Mouse (Mus musculus) spleen, adult 2 months (tissue): ENCODE data around the gene Cherp. TPM values are rescaled to one million over a fixed set of nuclear protein-coding genes. Genes with fewer than 3 reads are reported as not detected.

ENCODE experiments used
- DNase-seq, 2 experiments: peaks; one replicate each; pipeline versions ENCODE4 v3.0.0 to v3.0.0-alpha.2; 2012 to 2021; ENCODE audit warnings: low spot score in 2 of 2, low read depth in 1 of 2
- H3K27ac ChIP-seq: fragments of 200-500 bp; 2 replicates; pipeline ENCODE4 v1.5.1; 2012; ENCODE audit warnings: low read length, inconsistent platforms; ENCODE audit not compliant: insufficient read depth
- H3K27me3 ChIP-seq: fragments of 200-500 bp; 2 replicates; pipeline ENCODE4 v1.6.1; 2012; ENCODE audit warnings: mild to moderate bottlenecking, moderate library complexity, low read length, inconsistent platforms; ENCODE audit not compliant: control insufficient read depth, insufficient read depth
- H3K36me3 ChIP-seq: fragments of 200-500 bp; 2 replicates; pipeline ENCODE4 v1.6.1; 2012; ENCODE audit warnings: mild to moderate bottlenecking, low read length, inconsistent platforms; ENCODE audit not compliant: control insufficient read depth, insufficient read depth
- H3K4me1 ChIP-seq: fragments of 200-500 bp; 2 replicates; pipeline ENCODE4 v1.6.1; 2011; ENCODE audit warnings: inconsistent platforms; ENCODE audit not compliant: control insufficient read depth, insufficient read depth, insufficient read length
- H3K4me3 ChIP-seq: fragments of 200-500 bp; 2 replicates; pipeline ENCODE4 v1.5.1; 2011; ENCODE audit warnings: mild to moderate bottlenecking, inconsistent platforms; ENCODE audit not compliant: insufficient read depth, insufficient read length; ENCODE audit errors: extremely low read depth
- CTCF ChIP-seq: fragments of 200-500 bp; IDR thresholded peaks from 2 replicates; pipeline ENCODE4 v1.5.1; 2011; ENCODE audit warnings: mild to moderate bottlenecking, inconsistent platforms; ENCODE audit not compliant: insufficient read depth, insufficient read length, insufficient replicate concordance; ENCODE audit errors: extremely low read depth
- POLR2A ChIP-seq: fragments of 200-500 bp; IDR thresholded peaks from 2 replicates; pipeline ENCODE4 v1.6.1; 2011; ENCODE audit warnings: low read depth, low read length, inconsistent platforms
- WGBS: fragments of 180-500 bp; shearing (Covaris S2); methylation state at CpG from one replicate; pipeline ENCODE4 v1.1.7; 2018; 5-methylcytosine and 5-hydroxymethylcytosine counted together
- polyA plus RNA-seq: library from polyadenylated mRNA; depleted of rRNA; stranded (reverse); fragments of >200 nt; gene quantifications from 2 replicates; pipeline ENCODE4 v1.2.3, GENCODE M21; 2012; rRNA removed

Cherp gene
- 63.6 and 71.2 TPM in 2 replicates for polyA plus RNA-seq

GRCm38 (mm10) chr8:72474826-72475546 is at the start of gene Cherp:
Cherp (minus strand) TSS chr8:72475226.
- under 1% methylated on average over 78 of the region's 80 CpGs for WGBS
- peak; percentile 77 for TF ChIP-seq POLR2A
- TF ChIP-seq CTCF = no peak
- Histone ChIP-seq H3K36me3 (peaks cover 9% of the 10 kb centered on the region), H3K4me1 (peaks cover 7% of the 10 kb centered on the region), H3K27ac (peak within 1 kb of the TSS; percentile 92), H3K4me3 (peak within 1 kb of the TSS; percentile 95), H3K27me3 (no peaks in the 10 kb centered on the region)
- peak; percentile 97 for DNase-seq

- Histone ChIP-seq H3K4me1 (no peaks in the 10 kb centered on the region), H3K27ac (no peak overlapping the region), H3K27me3 (no peaks in the 10 kb centered on the region), H3K36me3 (no peaks in the 10 kb centered on the region), H3K4me3 (no peak overlapping the region)
- TF ChIP-seq POLR2A (no peak), CTCF (no peak)
- DNase-seq = no peak
These were observed 46.9 kb upstream of the Cherp start for GRCm38 (mm10) chr8:72521888-72522287.

- Histone ChIP-seq H3K36me3 (no peaks in the 10 kb centered on the region), H3K4me3 (no peak overlapping the region), H3K27me3 (no peaks in the 10 kb centered on the region), H3K27ac (no peak overlapping the region), H3K4me1 (no peaks in the 10 kb centered on the region)
- no peak for DNase-seq
- 88% methylated on average over 7 of the region's 7 CpGs for WGBS
- no peak for TF ChIP-seq POLR2A
- TF ChIP-seq CTCF = no peak
These were observed 42.5 kb upstream of the Cherp start for GRCm38 (mm10) chr8:72517421-72517988.

- TF ChIP-seq POLR2A = no peak
- no peak for TF ChIP-seq CTCF
- H3K4me3 ChIP-seq = no peak overlapping the region
- H3K36me3 ChIP-seq = no peaks in the 10 kb centered on the region
- no peak for DNase-seq
- no peaks in the 10 kb centered on the region for H3K27me3 ChIP-seq
- 96% methylated on average over 1 of the region's 1 CpGs for WGBS
- no peak overlapping the region for H3K27ac ChIP-seq
- no peaks in the 10 kb centered on the region for H3K4me1 ChIP-seq
These were observed 38.1 kb upstream of the Cherp start for GRCm38 (mm10) chr8:72513158-72513557.

- Histone ChIP-seq H3K27me3 (no peaks in the 10 kb centered on the region), H3K4me1 (no peaks in the 10 kb centered on the region), H3K27ac (no peak overlapping the region), H3K36me3 (no peaks in the 10 kb centered on the region), H3K4me3 (no peak overlapping the region)
- DNase-seq = no peak
- no peak for TF ChIP-seq POLR2A
- TF ChIP-seq CTCF = no peak
- WGBS = 88% methylated on average over 1 of the region's 1 CpGs
These were observed 37.6 kb upstream of the Cherp start for GRCm38 (mm10) chr8:72512648-72513047.

- Histone ChIP-seq H3K4me1 (no peaks in the 10 kb centered on the region; the same call in 1 of the 2 replicates), H3K4me3 (no peak overlapping the region), H3K36me3 (no peaks in the 10 kb centered on the region), H3K27me3 (no peaks in the 10 kb centered on the region), H3K27ac (no peak overlapping the region)
- no peak for TF ChIP-seq CTCF
- no peak for DNase-seq
- WGBS = 92% methylated on average over 1 of the region's 1 CpGs
These were observed 32.5 kb upstream of the Cherp start for GRCm38 (mm10) chr8:72507505-72507904.
